Mouse (Mus musculus): ENCODE results near the gene H6pd. TPM values are rescaled to one million over a fixed set of nuclear protein-coding genes. Genes with fewer than 3 reads are reported as not detected.

H6pd gene
- polyA plus RNA-seq, 1 experiment from 2014 or later = 5.4 TPM

GRCm38 (mm10) chr4:149992670-149993032 lies 16.2 kb downstream of the H6pd start:
- H3K27ac ChIP-seq = no peak overlapping the region
- no peak overlapping the region for H3K4me3 ChIP-seq
- H3K9me3 ChIP-seq (replicated peaks) = no peaks in the 10 kb centered on the region
- 90% methylated on average over 8 of the region's 8 CpGs for WGBS
- peaks cover 15% of the 10 kb centered on the region; the same call in 1 of the 2 replicates for H3K27me3 ChIP-seq
- H3K36me3 ChIP-seq = no peaks in the 10 kb centered on the region
- no peak overlapping the region for H3K4me2 ChIP-seq (replicated peaks)
- no peak for ATAC-seq (ENCODE audit: low FRiP score)
- peaks cover 32% of the 10 kb centered on the region for H3K4me1 ChIP-seq
- H3K9ac ChIP-seq = no peak overlapping the region

- H3K4me3 ChIP-seq = no peak overlapping the region
- ATAC-seq (ENCODE audit: low FRiP score) = no peak
- H3K4me1 ChIP-seq = peaks cover 32% of the 10 kb centered on the region
- H3K9me3 ChIP-seq (replicated peaks) = no peaks in the 10 kb centered on the region
- WGBS = 81% methylated on average over 13 of the region's 13 CpGs
- H3K36me3 ChIP-seq = no peaks in the 10 kb centered on the region
- H3K4me2 ChIP-seq (replicated peaks) = no peak overlapping the region
- H3K9ac ChIP-seq = no peak overlapping the region
- no peak overlapping the region for H3K27ac ChIP-seq
- peaks cover 15% of the 10 kb centered on the region; the same call in 1 of the 2 replicates for H3K27me3 ChIP-seq
Measured at GRCm38 (mm10) chr4:149991755-149992669, 16.8 kb downstream of the H6pd start.

- Histone ChIP-seq H3K4me3 (no peak overlapping the region), H3K9ac (peak overlapping the region; percentile 46; the same call in 1 of the 2 replicates), H3K27ac (no peak overlapping the region), H3K4me2 (replicated peaks) (0 out of 2 replicates have a peak overlapping the region, but pooled peaks have one; percentile 1), H3K27me3 (peaks cover 15% of the 10 kb centered on the region; the same call in 1 of the 2 replicates), H3K4me1 (peaks cover 32% of the 10 kb centered on the region), H3K36me3 (no peaks in the 10 kb centered on the region), H3K9me3 (replicated peaks) (no peaks in the 10 kb centered on the region)
- 0 out of 2 replicates have a peak, but pooled peaks have one; percentile 1 for ATAC-seq (ENCODE audit: low FRiP score)
- WGBS = 29% methylated on average over 9 of the region's 9 CpGs
Measured at GRCm38 (mm10) chr4:149990954-149991633, 17.7 kb downstream of the H6pd start.

- Histone ChIP-seq H3K27me3 (peaks cover 15% of the 10 kb centered on the region; the same call in 1 of the 2 replicates), H3K36me3 (no peaks in the 10 kb centered on the region), H3K4me1 (peaks cover 32% of the 10 kb centered on the region), H3K4me2 (replicated peaks) (0 out of 2 replicates have a peak overlapping the region, but pooled peaks have one; percentile 17), H3K9ac (peak overlapping the region; percentile 46; the same call in 1 of the 2 replicates), H3K27ac (0 out of 2 replicates have a peak overlapping the region, but pooled peaks have one; percentile 25), H3K4me3 (no peak overlapping the region), H3K9me3 (replicated peaks) (no peaks in the 10 kb centered on the region)
- whole genome bisulfite sequencing = 7% methylated on average over 8 of the region's 8 CpGs
- ATAC-seq (ENCODE audit: low FRiP score) = peak; percentile 63
Measured at GRCm38 (mm10) chr4:149990212-149990953, 18.4 kb downstream of the H6pd start.

GRCm38 (mm10) chr4:149988931-149989556 lies 19.8 kb downstream of the H6pd start:
- Histone ChIP-seq H3K4me2 (replicated peaks) (peak overlapping the region; percentile 49), H3K4me3 (peak overlapping the region; percentile 17)

GRCm38 (mm10) chr4:149988301-149988700 lies 20.5 kb downstream of the H6pd start:
- Histone ChIP-seq H3K27me3 (peaks cover 15% of the 10 kb centered on the region; the same call in 1 of the 2 replicates), H3K27ac (no peak overlapping the region; the same call in 1 of the 2 replicates), H3K4me2 (replicated peaks) (peak overlapping the region; percentile 49), H3K4me3 (peak overlapping the region; percentile 17; the same call in 1 of the 2 replicates), H3K9ac (peak overlapping the region; percentile 40; the same call in 1 of the 2 replicates), H3K9me3 (replicated peaks) (no peaks in the 10 kb centered on the region), H3K4me1 (peaks cover 32% of the 10 kb centered on the region), H3K36me3 (no peaks in the 10 kb centered on the region)
- WGBS = 78% methylated on average over 6 of the region's 6 CpGs
- no peak for ATAC-seq (ENCODE audit: low FRiP score)

More at GRCm38 (mm10) chr4:149988931-149989556, 19.8 kb downstream of the H6pd start:
- Histone ChIP-seq H3K9me3 (replicated peaks) (no peaks in the 10 kb centered on the region), H3K27ac (peak overlapping the region; percentile 13; the same call in 1 of the 2 replicates), H3K4me1 (peaks cover 32% of the 10 kb centered on the region), H3K27me3 (peaks cover 15% of the 10 kb centered on the region; the same call in 1 of the 2 replicates), H3K36me3 (no peaks in the 10 kb centered on the region), H3K9ac (peak overlapping the region; percentile 40; the same call in 1 of the 2 replicates)
- ATAC-seq (ENCODE audit: low FRiP score) = peak; percentile 80
- 10% methylated on average over 21 of the region's 21 CpGs for WGBS

GRCm38 (mm10) chr4:149986671-149987417 lies 22.0 kb downstream of the H6pd start:
- Histone ChIP-seq H3K4me2 (replicated peaks) (no peak overlapping the region), H3K9ac (no peak overlapping the region), H3K27me3 (peaks cover 12% of the 10 kb centered on the region; the same call in 1 of the 2 replicates), H3K9me3 (replicated peaks) (no peaks in the 10 kb centered on the region), H3K36me3 (no peaks in the 10 kb centered on the region), H3K27ac (no peak overlapping the region), H3K4me3 (no peak overlapping the region), H3K4me1 (peaks cover 32% of the 10 kb centered on the region)
- 89% methylated on average over 10 of the region's 10 CpGs for WGBS
- ATAC-seq (ENCODE audit: low FRiP score) = no peak

- Histone ChIP-seq H3K4me2 (replicated peaks) (no peak overlapping the region), H3K27ac (no peak overlapping the region), H3K4me3 (no peak overlapping the region), H3K27me3 (peaks cover 1% of the 10 kb centered on the region; the same call in 1 of the 2 replicates), H3K9ac (no peak overlapping the region), H3K36me3 (no peaks in the 10 kb centered on the region), H3K4me1 (peaks cover 16% of the 10 kb centered on the region), H3K9me3 (replicated peaks) (no peaks in the 10 kb centered on the region)
- no peak for ATAC-seq (ENCODE audit: low FRiP score)
- WGBS = 92% methylated on average over 23 of the region's 23 CpGs
Measured at GRCm38 (mm10) chr4:149983921-149984645, 24.7 kb downstream of the H6pd start.

DNA sequence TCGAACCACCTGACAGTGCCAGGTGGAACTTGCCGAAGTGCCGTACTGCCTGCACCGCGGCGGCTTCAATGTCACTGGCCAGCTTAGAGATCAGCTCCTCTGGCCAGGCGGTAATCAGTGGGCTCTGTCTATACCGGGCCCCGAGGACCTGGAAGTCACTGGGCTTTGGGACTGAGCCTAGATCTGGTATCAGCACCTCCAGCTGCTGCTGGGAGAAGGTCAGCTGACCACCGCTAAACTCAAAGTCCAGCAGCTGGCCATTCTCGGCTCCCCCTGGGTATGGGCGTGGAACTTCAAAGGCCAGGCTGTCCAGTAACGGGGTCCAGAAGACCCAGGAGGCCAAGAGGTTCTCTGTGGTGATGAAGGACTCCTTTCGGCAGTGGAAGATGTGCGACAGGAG lies 26.7 kb downstream of the H6pd start:
- H3K36me3 ChIP-seq = no peaks in the 10 kb centered on the region
- 77% methylated on average over 15 of the region's 15 CpGs for WGBS
- peaks cover 4% of the 10 kb centered on the region; the same call in 1 of the 2 replicates for H3K27me3 ChIP-seq
- H3K9ac ChIP-seq = no peak overlapping the region
- ATAC-seq (ENCODE audit: low FRiP score) = no peak
- no peak overlapping the region for H3K4me2 ChIP-seq (replicated peaks)
- H3K9me3 ChIP-seq (replicated peaks) = no peaks in the 10 kb centered on the region
- no peak overlapping the region for H3K27ac ChIP-seq
- peaks cover 15% of the 10 kb centered on the region for H3K4me1 ChIP-seq
- H3K4me3 ChIP-seq = no peak overlapping the region

GRCm38 (mm10) chr4:149979819-149980308 lies 29.0 kb downstream of the H6pd start:
- Histone ChIP-seq H3K4me1 (peaks cover 15% of the 10 kb centered on the region), H3K27me3 (peaks cover 4% of the 10 kb centered on the region; the same call in 1 of the 2 replicates), H3K4me2 (replicated peaks) (peak overlapping the region; percentile 54), H3K27ac (no peak overlapping the region), H3K36me3 (no peaks in the 10 kb centered on the region), H3K9me3 (replicated peaks) (no peaks in the 10 kb centered on the region), H3K4me3 (peak overlapping the region; percentile 18), H3K9ac (peak overlapping the region; percentile 50)
- ATAC-seq (ENCODE audit: low FRiP score) = peak; percentile 62
- 3% methylated on average over 12 of the region's 12 CpGs for WGBS
